Mouse (Mus musculus) limb, embryonic 11.5 days (tissue): ENCODE results near the gene Stat6. TPM values are rescaled to one million over a fixed set of nuclear protein-coding genes. Genes with fewer than 3 reads are reported as not detected.

ENCODE experiments used
- ATAC-seq: fragments of 200-750 bp; cut with Nextera tagmentation; 2 replicates; pipeline ENCODE4 v1.8.0; 2017; ENCODE audit warnings: low read depth; ENCODE audit not compliant: insufficient number of reproducible peaks, low FRiP score, low TSS enrichment
- DNase-seq: peaks from one replicate; pipeline ENCODE4 v3.0.0-alpha.2; 2015; ENCODE audit warnings: low spot score
- H3K27ac ChIP-seq: fragments of 300-500 bp; sonication (generic); replicated peaks from 2 replicates; pipeline ENCODE4 v1.5.1; 2014; ENCODE audit warnings: low read depth, mild to moderate bottlenecking, low read length
- H3K27me3 ChIP-seq: fragments of 300-500 bp; sonication (generic); 2 replicates; pipeline ENCODE4 v1.6.1; 2014; ENCODE audit warnings: mild to moderate bottlenecking, low read length, mixed read lengths; ENCODE audit not compliant: control insufficient read depth, insufficient read depth
- H3K36me3 ChIP-seq: fragments of 300-500 bp; sonication (generic); 2 replicates; pipeline ENCODE4 v1.6.1; 2014; ENCODE audit warnings: mild to moderate bottlenecking, low read length, moderate library complexity, mixed read lengths; ENCODE audit not compliant: control insufficient read depth, insufficient read depth
- H3K4me1 ChIP-seq: fragments of 300-500 bp; sonication (generic); 2 replicates; pipeline ENCODE4 v1.6.1; 2014; ENCODE audit warnings: low read length, mixed read lengths; ENCODE audit not compliant: control insufficient read depth, insufficient read depth
- H3K4me2 ChIP-seq: fragments of 300-500 bp; sonication (generic); 2 replicates; pipeline ENCODE4 v1.6.1; 2014; ENCODE audit warnings: low read depth, mild to moderate bottlenecking, moderate library complexity; ENCODE audit not compliant: severe bottlenecking
- H3K4me3 ChIP-seq: fragments of 300-500 bp; sonication (generic); 2 replicates; pipeline ENCODE4 v1.5.1; 2014; ENCODE audit warnings: low read depth, low read length
- H3K9ac ChIP-seq: fragments of 300-500 bp; sonication (generic); 2 replicates; pipeline ENCODE4 v1.6.1; 2014; ENCODE audit warnings: mild to moderate bottlenecking, low read length
- H3K9me3 ChIP-seq: fragments of 300-500 bp; sonication (generic); 2 replicates; pipeline ENCODE4 v1.6.1; 2016; ENCODE audit warnings: low read length; ENCODE audit not compliant: control insufficient read depth
- WGBS: fragments of 180-500 bp; shearing (Covaris S2); extraction: QIAGEN DNeasy Blood & Tissue Kit; methylation state at CpG from one replicate; pipeline ENCODE4 v1.1.7; 2014; 5-methylcytosine and 5-hydroxymethylcytosine counted together
- polyA plus RNA-seq: library from polyadenylated mRNA; unstranded; fragments of >200 nt; fragmentation: Nextera tagmentation; extraction: Ambion mirVana; gene quantifications from 2 replicates; pipeline ENCODE4 v1.2.1, GENCODE M21; 2014

Gene Stat6
- 5.7 and 7.2 TPM in 2 replicates for polyA plus RNA-seq

DNA sequence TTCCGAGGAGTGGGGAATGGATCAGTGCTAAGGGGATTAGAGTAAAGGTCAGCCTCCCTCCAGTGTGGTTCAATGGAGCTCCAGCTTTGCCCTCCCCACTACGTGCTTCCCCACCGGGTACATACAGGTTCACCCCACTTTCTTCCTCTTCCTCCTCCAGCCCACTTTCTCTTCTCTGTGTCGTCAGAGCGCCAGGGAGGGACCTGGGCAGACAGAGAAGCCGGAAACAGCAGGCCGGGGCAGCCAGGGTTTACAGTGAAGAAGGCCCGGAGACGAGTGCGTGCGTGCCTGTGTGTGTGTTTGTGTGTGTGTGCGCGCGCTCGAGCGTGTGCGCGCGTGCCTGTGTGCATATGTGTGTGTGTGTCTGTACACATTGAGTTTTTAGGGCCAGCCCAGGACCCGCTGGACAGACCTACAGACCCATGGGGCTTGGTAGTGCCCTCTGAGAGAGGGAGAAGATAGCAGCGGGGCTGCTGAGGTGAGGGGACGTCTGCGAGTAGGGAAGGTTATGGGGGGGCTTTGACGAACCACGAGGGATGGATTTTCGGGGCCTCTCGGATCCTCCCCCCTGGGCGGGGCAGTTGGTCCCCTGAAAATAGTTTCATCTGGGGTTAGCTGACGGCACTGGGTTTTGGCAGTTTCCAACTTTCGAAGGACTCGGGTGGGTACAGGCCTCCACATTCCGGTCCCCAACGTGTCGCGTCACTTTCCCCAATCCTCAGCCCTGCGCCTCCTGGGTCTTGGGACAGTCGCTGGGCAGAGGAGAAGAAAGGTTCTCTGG, at the start of gene Stat6:
Gene Stat6 (plus strand): TSS at position 215 of the 781 bp plus-strand sequence.
- peak within 1 kb of the TSS; percentile 32 for H3K4me3 ChIP-seq
- 0 out of 2 replicates have a peak within 1 kb of the TSS, but pooled peaks have one; percentile 32 for H3K27ac ChIP-seq
- H3K27me3 ChIP-seq: no peaks in the 10 kb centered on the region
- peak within 1 kb of the TSS; percentile 31 for H3K9ac ChIP-seq
- peak within 1 kb of the TSS; percentile 70 for H3K4me2 ChIP-seq
- no peaks in the 10 kb centered on the region for H3K36me3 ChIP-seq
- H3K9me3 ChIP-seq: no peaks in the 10 kb centered on the region
- WGBS: 4% methylated on average over 37 of the region's 37 CpGs
- H3K4me1 ChIP-seq: peaks cover 18% of the 10 kb centered on the region
- DNase-seq (peak; percentile 73), ATAC-seq (peak; percentile 45)

DNA sequence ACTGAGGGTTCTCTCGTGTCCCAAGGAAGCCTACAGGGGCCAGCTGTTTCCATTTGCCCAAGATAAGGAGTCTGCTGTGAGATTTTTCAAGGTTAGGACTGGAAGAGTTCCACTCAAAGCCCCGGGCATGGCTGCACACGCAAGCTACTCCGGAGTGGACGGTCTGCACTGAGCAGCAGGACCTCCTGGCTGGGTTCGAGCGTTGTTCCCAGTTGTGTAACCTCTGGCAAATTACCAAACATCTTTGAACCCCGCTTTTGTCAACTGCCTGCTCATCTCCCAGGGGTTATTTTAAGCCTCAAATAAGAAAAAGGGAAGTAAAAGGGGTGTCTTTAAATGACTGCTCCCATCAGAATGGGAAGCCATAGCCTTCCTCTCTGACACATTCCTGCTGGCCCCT, 48.4 kb upstream of the Stat6 start:
- no peaks in the 10 kb centered on the region for H3K9me3 ChIP-seq
- peaks cover 12% of the 10 kb centered on the region for H3K4me1 ChIP-seq
- ATAC-seq: no peak
- WGBS: 93% methylated on average over 8 of the region's 8 CpGs
- DNase-seq: no peak
- H3K4me2 ChIP-seq: no peak overlapping the region
- no peak overlapping the region for H3K27ac ChIP-seq
- H3K4me3 ChIP-seq: no peak overlapping the region
- no peak overlapping the region for H3K9ac ChIP-seq
- no peaks in the 10 kb centered on the region for H3K27me3 ChIP-seq
- H3K36me3 ChIP-seq: peaks cover 33% of the 10 kb centered on the region

DNA sequence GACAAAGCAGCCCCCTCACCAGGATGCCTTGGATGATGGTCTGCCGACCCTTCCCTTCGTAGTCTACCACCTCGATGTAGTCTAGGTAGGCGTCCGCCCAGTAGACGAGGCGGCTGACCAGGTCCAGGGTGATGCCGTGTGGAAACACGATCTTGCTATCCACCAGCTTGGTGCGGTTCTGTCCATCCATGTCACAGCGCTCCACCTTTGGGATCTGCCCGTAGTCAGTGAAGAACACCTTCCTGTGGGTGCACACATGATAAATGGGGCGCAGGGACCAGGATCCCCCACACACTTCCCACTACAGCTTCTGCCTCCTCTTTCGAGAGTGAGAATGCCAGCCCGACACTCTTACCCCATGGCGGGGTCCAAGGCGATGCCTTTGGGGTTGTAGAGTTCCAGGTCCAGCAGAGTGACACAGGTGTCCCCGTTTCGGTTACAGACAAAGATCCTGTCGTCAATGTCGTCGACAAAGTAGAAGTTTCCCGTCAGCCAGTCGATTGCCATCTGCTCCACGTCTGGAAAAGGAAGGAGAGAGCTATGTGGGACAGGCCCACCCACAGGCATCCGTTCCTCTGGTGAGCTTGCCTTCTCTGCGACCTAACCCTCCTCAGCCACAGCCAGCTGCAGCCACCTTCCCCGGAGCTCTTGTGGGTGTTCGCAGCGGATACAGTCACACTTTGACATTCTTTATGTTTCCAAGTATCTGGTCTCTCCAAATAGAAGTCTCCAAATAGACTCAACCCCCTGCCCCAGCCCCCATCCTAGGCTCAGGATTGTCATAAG, 47.7 kb upstream of the Stat6 start:
- Histone ChIP-seq H3K27ac (no peak overlapping the region), H3K4me1 (peaks cover 15% of the 10 kb centered on the region)
- no peak for DNase-seq

DNA sequence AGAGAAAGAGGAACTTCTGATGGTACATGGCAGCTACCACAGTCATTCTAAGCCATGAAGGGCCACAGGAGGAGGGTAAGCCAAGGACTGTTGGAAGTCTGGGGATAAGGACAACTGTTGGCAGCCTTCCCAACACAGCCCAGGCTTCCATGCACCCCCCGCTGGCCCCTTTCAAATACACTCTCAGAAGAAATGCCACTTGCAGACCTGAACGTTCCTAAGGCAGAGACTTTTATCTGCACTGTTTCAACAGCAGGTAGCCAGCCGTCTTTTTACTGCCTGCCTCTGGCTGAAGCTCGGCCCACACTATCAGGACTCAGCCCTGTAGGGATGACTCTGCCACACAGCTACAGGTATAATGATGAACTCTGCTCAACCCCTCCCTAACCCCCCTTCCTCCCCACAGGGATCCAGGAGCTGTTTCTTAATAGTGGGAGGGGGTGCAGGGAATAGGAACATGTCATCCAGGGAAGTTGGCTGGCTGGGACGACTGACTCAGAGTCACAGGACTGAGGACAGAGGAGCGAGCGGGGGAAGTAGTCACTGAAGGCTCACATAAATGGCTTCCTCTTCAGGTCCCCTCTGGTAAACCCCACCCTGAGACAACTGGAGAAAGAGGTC, 46.4 kb upstream of the Stat6 start:
- no peak overlapping the region for H3K9ac ChIP-seq
- no peaks in the 10 kb centered on the region for H3K9me3 ChIP-seq
- H3K36me3 ChIP-seq: peaks cover 26% of the 10 kb centered on the region
- ATAC-seq (no peak), DNase-seq (no peak)
- no peaks in the 10 kb centered on the region for H3K27me3 ChIP-seq
- no peak overlapping the region for H3K27ac ChIP-seq
- H3K4me2 ChIP-seq: no peak overlapping the region
- H3K4me3 ChIP-seq: no peak overlapping the region
- WGBS: 58% methylated on average over 7 of the region's 7 CpGs
- peaks cover 15% of the 10 kb centered on the region for H3K4me1 ChIP-seq

More for the DNA sequence above, 47.7 kb upstream of the Stat6 start:
- Histone ChIP-seq H3K27me3 (no peaks in the 10 kb centered on the region), H3K9ac (no peak overlapping the region), H3K4me3 (no peak overlapping the region), H3K36me3 (peaks cover 34% of the 10 kb centered on the region), H3K9me3 (no peaks in the 10 kb centered on the region), H3K4me2 (no peak overlapping the region)
- 90% methylated on average over 30 of the region's 30 CpGs for WGBS
- ATAC-seq: no peak

DNA sequence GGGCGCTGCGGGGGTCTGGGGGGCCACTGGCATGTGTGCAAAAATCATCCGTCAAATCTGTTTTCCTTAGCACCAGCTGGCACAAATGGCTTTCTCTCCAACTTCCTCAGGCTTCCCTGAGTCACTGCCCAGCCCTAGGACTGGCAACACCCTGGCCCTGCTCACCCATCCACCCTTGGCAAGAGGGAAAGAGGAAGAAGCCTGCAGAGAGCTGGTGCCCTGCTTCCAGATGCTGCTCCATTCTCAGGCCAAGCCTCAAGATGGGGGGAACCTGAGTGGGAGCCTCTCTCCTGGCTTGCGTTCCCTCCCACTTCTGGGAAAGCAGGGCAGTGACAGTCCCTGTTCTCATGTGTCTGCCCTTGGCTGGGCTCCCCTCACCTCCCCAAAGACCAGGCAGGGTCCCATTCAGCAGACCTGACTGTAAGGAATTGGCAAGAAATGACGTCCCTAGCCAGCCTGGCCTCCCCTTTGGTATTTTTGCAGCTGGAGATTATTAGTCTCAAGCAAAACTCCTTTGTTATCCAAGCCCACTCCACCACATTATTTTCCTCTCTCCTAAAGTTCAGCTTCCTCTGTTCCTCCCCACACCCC, 45.4 kb upstream of the Stat6 start:
- no peak overlapping the region for H3K4me2 ChIP-seq

DNA sequence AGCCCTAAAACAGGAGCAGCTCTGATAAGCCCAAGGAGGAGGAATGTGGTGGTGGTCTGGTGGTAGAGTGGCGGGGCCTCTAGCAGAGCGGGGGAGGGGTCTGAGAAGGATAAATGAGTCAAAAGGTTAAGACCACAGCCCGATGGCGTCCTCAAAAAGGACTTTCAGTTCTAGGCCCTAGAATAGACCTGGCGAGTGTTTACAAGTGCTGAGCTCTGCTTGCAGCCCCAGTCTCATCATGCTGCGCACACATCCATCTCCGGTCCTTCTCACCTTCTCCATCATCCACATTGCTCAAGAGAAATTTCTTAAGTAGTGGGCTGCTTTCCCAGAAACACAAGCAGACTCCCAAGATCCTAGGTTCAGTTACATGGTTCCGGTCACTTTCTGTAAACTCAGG, 44.2 kb upstream of the Stat6 start:
- Histone ChIP-seq H3K9ac (no peak overlapping the region), H3K4me2 (no peak overlapping the region), H3K9me3 (no peaks in the 10 kb centered on the region), H3K4me1 (peaks cover 15% of the 10 kb centered on the region), H3K27me3 (no peaks in the 10 kb centered on the region), H3K27ac (no peak overlapping the region), H3K36me3 (peaks cover 13% of the 10 kb centered on the region), H3K4me3 (no peak overlapping the region)
- WGBS: 47% methylated on average over 8 of the region's 8 CpGs
- DNase-seq (no peak), ATAC-seq (no peak)

More for the DNA sequence above, 45.4 kb upstream of the Stat6 start:
- DNase-seq (no peak), ATAC-seq (no peak)
- Histone ChIP-seq H3K36me3 (peaks cover 18% of the 10 kb centered on the region), H3K9me3 (no peaks in the 10 kb centered on the region), H3K9ac (no peak overlapping the region), H3K4me1 (peaks cover 15% of the 10 kb centered on the region), H3K27ac (no peak overlapping the region), H3K4me3 (no peak overlapping the region), H3K27me3 (no peaks in the 10 kb centered on the region)
- WGBS: 75% methylated on average over 5 of the region's 5 CpGs

DNA sequence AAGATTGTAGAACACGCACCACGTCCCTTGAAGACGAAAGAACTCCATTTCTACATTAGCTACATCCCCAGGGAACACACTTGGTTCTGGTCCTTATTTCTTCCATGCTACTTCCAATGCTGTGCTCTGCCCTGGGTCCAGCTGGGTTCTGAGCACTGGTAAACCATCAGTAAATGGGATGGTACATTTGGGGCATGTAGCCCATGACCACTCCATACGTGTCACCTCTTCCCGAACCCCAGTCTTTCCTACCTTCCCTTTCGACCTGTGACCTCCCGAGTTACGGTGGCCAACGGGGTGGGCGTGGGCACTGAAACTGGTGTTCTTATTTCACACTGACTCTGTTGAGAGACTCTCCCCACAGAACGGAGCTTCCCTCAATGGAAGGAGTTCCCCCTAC, 43.5 kb upstream of the Stat6 start:
- Histone ChIP-seq H3K9me3 (no peaks in the 10 kb centered on the region), H3K36me3 (peaks cover 15% of the 10 kb centered on the region), H3K4me1 (peaks cover 17% of the 10 kb centered on the region), H3K27me3 (no peaks in the 10 kb centered on the region), H3K4me3 (no peak overlapping the region), H3K4me2 (no peak overlapping the region), H3K9ac (no peak overlapping the region), H3K27ac (no peak overlapping the region)
- ATAC-seq (no peak), DNase-seq (no peak)
- 87% methylated on average over 11 of the region's 11 CpGs for WGBS
